Mouse (Mus musculus) midbrain, embryonic 16.5 days (tissue): ENCODE results near the gene Gm266. TPM values are rescaled to one million over a fixed set of nuclear protein-coding genes. Genes with fewer than 3 reads are reported as not detected.

Source experiments
- ATAC-seq: fragments of 200-750 bp; cut with Nextera tagmentation; 2 replicates; pipeline ENCODE4 v1.8.0; 2017; ENCODE audit warnings: moderate TSS enrichment
- H3K27ac ChIP-seq: fragments of 300-500 bp; sonication (generic); 2 replicates; pipeline ENCODE4 v1.5.1; 2014; ENCODE audit warnings: mild to moderate bottlenecking, low read length, mixed read lengths
- H3K27me3 ChIP-seq: fragments of 300-500 bp; sonication (generic); 2 replicates; pipeline ENCODE4 v1.6.1; 2014; ENCODE audit warnings: low read depth, low read length, mixed read lengths; ENCODE audit not compliant: control insufficient read depth, insufficient read depth
- H3K36me3 ChIP-seq: fragments of 300-500 bp; sonication (generic); 2 replicates; pipeline ENCODE4 v1.6.1; 2014; ENCODE audit warnings: mild to moderate bottlenecking, low read length, moderate library complexity, mixed read lengths; ENCODE audit not compliant: control insufficient read depth, insufficient read depth
- H3K4me1 ChIP-seq: fragments of 300-500 bp; sonication (generic); 2 replicates; pipeline ENCODE4 v1.6.1; 2014; ENCODE audit warnings: mild to moderate bottlenecking, low read length, mixed read lengths; ENCODE audit not compliant: control insufficient read depth, insufficient read depth
- H3K4me2 ChIP-seq: fragments of 300-500 bp; sonication (generic); 2 replicates; pipeline ENCODE4 v1.6.1; 2014; ENCODE audit warnings: mild to moderate bottlenecking, low read length, mixed read lengths
- H3K4me3 ChIP-seq: fragments of 300-500 bp; sonication (generic); 2 replicates; pipeline ENCODE4 v1.5.1; 2014; ENCODE audit warnings: low read depth, mild to moderate bottlenecking, low read length, moderate library complexity, mixed read lengths
- H3K9ac ChIP-seq: fragments of 300-500 bp; sonication (generic); 2 replicates; pipeline ENCODE4 v1.6.1; 2014; ENCODE audit warnings: low read depth, low read length, mixed read lengths
- H3K9me3 ChIP-seq: fragments of 300-500 bp; sonication (generic); replicated peaks from 2 replicates; pipeline ENCODE4 v1.6.1; 2014; ENCODE audit warnings: mild to moderate bottlenecking, low read length, mixed read lengths; ENCODE audit not compliant: control insufficient read depth, poor library complexity, severe bottlenecking
- WGBS: fragments of 180-500 bp; shearing (Covaris S2); extraction: QIAGEN DNeasy Blood & Tissue Kit; methylation state at CpG from one replicate; pipeline ENCODE4 v1.1.7; 2014; 5-methylcytosine and 5-hydroxymethylcytosine counted together
- polyA plus RNA-seq: library from polyadenylated mRNA; unstranded; fragments of >200 nt; fragmentation: Nextera tagmentation; extraction: Ambion mirVana; gene quantifications from 2 replicates; pipeline ENCODE4 v1.2.1, GENCODE M21; 2015

Gene Gm266
- polyA plus RNA-seq: 1.0 and 3.1 TPM in 2 replicates

- Histone ChIP-seq H3K4me3 (peak within 1 kb of the TSS; percentile 34), H3K9ac (peak within 1 kb of the TSS; percentile 45), H3K4me1 (peaks cover 3% of the 10 kb centered on the region; the same call in 1 of the 2 replicates), H3K4me2 (peak within 1 kb of the TSS; percentile 51), H3K27me3 (peaks cover 38% of the 10 kb centered on the region), H3K36me3 (no peaks in the 10 kb centered on the region), H3K27ac (no peak within 1 kb of the TSS), H3K9me3 (no peaks in the 10 kb centered on the region)
- WGBS: under 1% methylated on average over 47 of the region's 58 CpGs
- peak; percentile 54 for ATAC-seq
These were observed at the start of gene Gm266 for GRCm38 (mm10) chr12:111485652-111486306. Gene Gm266 (minus strand): TSS chr12:111485823.

GRCm38 (mm10) chr12:111535281-111535680, 49.7 kb upstream of the Gm266 start:
- Histone ChIP-seq H3K9ac (no peak overlapping the region), H3K9me3 (no peaks in the 10 kb centered on the region), H3K4me3 (no peak overlapping the region), H3K27ac (no peak overlapping the region), H3K4me2 (no peak overlapping the region), H3K4me1 (peaks cover 23% of the 10 kb centered on the region), H3K27me3 (no peaks in the 10 kb centered on the region), H3K36me3 (peaks cover 7% of the 10 kb centered on the region)
- no peak for ATAC-seq
- WGBS: 78% methylated on average over 6 of the region's 6 CpGs

GRCm38 (mm10) chr12:111533096-111533794, 47.6 kb upstream of the Gm266 start:
- no peak overlapping the region for H3K4me2 ChIP-seq
- no peak overlapping the region for H3K4me3 ChIP-seq
- no peak overlapping the region for H3K9ac ChIP-seq
- WGBS: 69% methylated on average over 11 of the region's 11 CpGs
- H3K4me1 ChIP-seq: peaks cover 10% of the 10 kb centered on the region
- ATAC-seq: no peak
- H3K27me3 ChIP-seq: no peaks in the 10 kb centered on the region
- no peaks in the 10 kb centered on the region for H3K9me3 ChIP-seq
- no peaks in the 10 kb centered on the region for H3K36me3 ChIP-seq
- H3K27ac ChIP-seq: no peak overlapping the region

GRCm38 (mm10) chr12:111529192-111529591, 43.6 kb upstream of the Gm266 start:
- no peak for ATAC-seq
- Histone ChIP-seq H3K4me2 (no peak overlapping the region), H3K4me3 (no peak overlapping the region), H3K9ac (no peak overlapping the region), H3K4me1 (no peaks in the 10 kb centered on the region), H3K27me3 (no peaks in the 10 kb centered on the region), H3K27ac (no peak overlapping the region), H3K36me3 (no peaks in the 10 kb centered on the region), H3K9me3 (no peaks in the 10 kb centered on the region)
- 24% methylated on average over 8 of the region's 8 CpGs for WGBS

GRCm38 (mm10) chr12:111527643-111528281, 42.1 kb upstream of the Gm266 start:
- 68% methylated on average over 8 of the region's 8 CpGs for WGBS
- ATAC-seq: no peak
- H3K9ac ChIP-seq: no peak overlapping the region
- H3K4me1 ChIP-seq: no peaks in the 10 kb centered on the region
- no peak overlapping the region for H3K4me3 ChIP-seq
- no peaks in the 10 kb centered on the region for H3K36me3 ChIP-seq
- H3K4me2 ChIP-seq: no peak overlapping the region
- H3K27me3 ChIP-seq: no peaks in the 10 kb centered on the region
- no peak overlapping the region for H3K27ac ChIP-seq
- no peaks in the 10 kb centered on the region for H3K9me3 ChIP-seq

GRCm38 (mm10) chr12:111524883-111525282, 39.3 kb upstream of the Gm266 start:
- Histone ChIP-seq H3K9ac (no peak overlapping the region), H3K36me3 (no peaks in the 10 kb centered on the region), H3K4me1 (no peaks in the 10 kb centered on the region), H3K4me3 (no peak overlapping the region), H3K4me2 (no peak overlapping the region), H3K27me3 (no peaks in the 10 kb centered on the region), H3K27ac (no peak overlapping the region), H3K9me3 (0 out of 2 replicates have a peak, but pooled peaks cover 3% of the 10 kb centered on the region)
- 91% methylated on average over 3 of the region's 3 CpGs for WGBS
- no peak for ATAC-seq

GRCm38 (mm10) chr12:111524469-111524868, 38.8 kb upstream of the Gm266 start:
- Histone ChIP-seq H3K4me2 (no peak overlapping the region), H3K27ac (no peak overlapping the region)
- 78% methylated on average over 1 of the region's 1 CpGs for WGBS

GRCm38 (mm10) chr12:111520994-111521393, 35.4 kb upstream of the Gm266 start:
- H3K4me1 ChIP-seq: no peaks in the 10 kb centered on the region
- no peak overlapping the region for H3K4me2 ChIP-seq
- ATAC-seq: no peak
- H3K36me3 ChIP-seq: no peaks in the 10 kb centered on the region
- WGBS: 89% methylated on average over 2 of the region's 2 CpGs
- no peaks in the 10 kb centered on the region for H3K27me3 ChIP-seq
- H3K9ac ChIP-seq: no peak overlapping the region
- H3K9me3 ChIP-seq: 0 out of 2 replicates have a peak, but pooled peaks cover 3% of the 10 kb centered on the region
- no peak overlapping the region for H3K4me3 ChIP-seq
- H3K27ac ChIP-seq: no peak overlapping the region

More at GRCm38 (mm10) chr12:111524469-111524868, 38.8 kb upstream of the Gm266 start:
- no peak overlapping the region for H3K9ac ChIP-seq
- no peak for ATAC-seq
- no peak overlapping the region for H3K4me3 ChIP-seq
- H3K27me3 ChIP-seq: no peaks in the 10 kb centered on the region
- H3K4me1 ChIP-seq: no peaks in the 10 kb centered on the region
- 0 out of 2 replicates have a peak, but pooled peaks cover 3% of the 10 kb centered on the region for H3K9me3 ChIP-seq
- no peaks in the 10 kb centered on the region for H3K36me3 ChIP-seq

- Histone ChIP-seq H3K9ac (no peak overlapping the region), H3K27me3 (no peaks in the 10 kb centered on the region), H3K9me3 (0 out of 2 replicates have a peak, but pooled peaks cover 3% of the 10 kb centered on the region), H3K27ac (no peak overlapping the region), H3K36me3 (no peaks in the 10 kb centered on the region), H3K4me1 (no peaks in the 10 kb centered on the region), H3K4me2 (no peak overlapping the region), H3K4me3 (no peak overlapping the region)
- no peak for ATAC-seq
- 68% methylated on average over 5 of the region's 5 CpGs for WGBS
These were observed 34.2 kb upstream of the Gm266 start for GRCm38 (mm10) chr12:111519821-111520220.
